Mouse (Mus musculus): Measurements from ENCODE around the gene Lima1. TPM values are rescaled to one million over a fixed set of nuclear protein-coding genes. Genes with fewer than 3 reads are reported as not detected.
"Not testable (repeated sequence)": the region's sequence is repeated elsewhere in the genome, so short reads cannot be mapped to it uniquely, and the experiment has no call there.

Gene Lima1
- total RNA-seq, 2 experiments from 2014 or later, result 8.2 to 10.7 TPM

GRCm38 (mm10) chr15:99846633-99847032 lies 28.6 kb downstream of the Lima1 start:
- intact Hi-C loops (cut with DNase I), result no loop called here
- DNase-seq (ENCODE audit: low spot score in 2 of 2), result no peak

DNA sequence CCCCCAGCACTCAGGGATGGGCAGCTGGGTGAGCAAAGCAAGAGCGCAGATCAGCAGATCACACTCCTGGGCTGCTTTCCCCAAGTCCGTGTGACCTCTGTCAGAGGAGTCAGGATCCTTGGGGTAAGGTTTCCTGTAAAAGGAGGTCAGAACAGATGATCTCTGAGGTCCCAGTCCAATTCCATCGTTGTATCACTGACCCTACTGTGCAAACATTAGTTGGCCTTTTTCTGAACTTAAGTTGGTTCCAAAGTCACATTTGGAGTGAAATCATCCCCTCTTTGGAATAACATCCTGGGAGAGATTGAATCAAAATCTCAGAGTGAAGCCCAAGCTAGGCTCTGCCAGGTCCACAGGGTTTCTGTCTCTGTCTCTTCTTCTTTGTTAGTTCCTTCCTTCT lies 31.4 kb downstream of the Lima1 start:
- intact Hi-C loops (cut with DNase I), result no loop called here
- DNase-seq (ENCODE audit: low spot score in 2 of 2), result no peak

GRCm38 (mm10) chr15:99839910-99840309 lies 35.3 kb downstream of the Lima1 start:
- DNase-seq (ENCODE audit: low spot score in 2 of 2), result no peak
- intact Hi-C loops (cut with DNase I), result loop anchor here (5.0 kb wide), 1 partner anchor 62 kb away; no protein-coding TSS in a partner anchor

- DNase-seq (ENCODE audit: low spot score in 2 of 2), result no peak
- intact Hi-C loops (cut with DNase I), result loop anchor here (5.0 kb wide), 1 partner anchor 63 kb away; no protein-coding TSS in a partner anchor
Observed at GRCm38 (mm10) chr15:99839165-99839840, 36.0 kb downstream of the Lima1 start.

DNA sequence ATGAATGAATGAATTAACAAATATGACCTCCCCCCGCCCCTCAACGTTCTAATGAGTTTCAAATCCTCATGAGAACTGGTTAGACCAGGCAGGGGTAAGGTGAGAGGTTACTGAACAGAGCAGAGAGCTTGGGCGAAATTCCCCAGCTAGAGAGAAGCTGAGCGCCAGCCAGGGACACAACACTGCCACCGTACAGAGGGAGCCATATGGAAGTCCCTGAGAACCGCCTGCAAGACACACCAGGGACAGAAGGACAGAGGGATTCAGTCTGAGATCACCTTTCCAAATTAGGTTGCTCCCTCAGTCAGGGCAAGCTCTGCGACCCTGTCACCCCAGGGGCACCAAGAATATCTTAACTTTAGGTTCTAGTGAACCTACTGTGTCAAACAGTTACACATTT lies 37.7 kb downstream of the Lima1 start:
- intact Hi-C loops (cut with DNase I), result loop anchor here (5.0 kb wide), 1 partner anchor 65 kb away; no protein-coding TSS in a partner anchor

DNA sequence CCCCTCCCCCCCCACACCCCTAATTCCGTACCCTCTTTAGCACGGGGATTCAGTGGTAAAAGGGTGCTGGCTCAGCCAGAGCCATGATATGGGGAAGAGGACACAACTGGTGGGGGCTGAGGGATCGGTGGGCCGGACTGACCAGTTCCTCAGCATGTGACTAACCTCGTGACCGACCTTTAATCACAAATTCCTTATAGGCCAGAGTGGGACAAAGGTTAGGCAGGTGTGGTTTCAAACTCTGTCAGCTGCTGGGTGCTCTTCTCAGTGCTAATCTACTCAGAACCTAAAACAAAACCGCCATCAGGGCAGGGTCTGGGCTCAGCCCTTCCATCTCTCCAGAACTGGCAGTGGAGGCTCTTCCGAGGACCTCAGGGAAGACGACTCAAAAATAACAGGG lies 40.1 kb downstream of the Lima1 start:
- intact Hi-C loops (cut with DNase I), result loop anchor here (5.0 kb wide), 1 partner anchor 67 kb away; no protein-coding TSS in a partner anchor
- no peak for DNase-seq (ENCODE audit: low spot score in 2 of 2)

More for the DNA sequence above, 37.7 kb downstream of the Lima1 start:
- DNase-seq (ENCODE audit: low spot score in 2 of 2), result no peak

- no peak for DNase-seq (ENCODE audit: low spot score in 2 of 2)
- intact Hi-C loops (cut with DNase I), result loop anchor here (5.0 kb wide), 1 partner anchor 68 kb away; no protein-coding TSS in a partner anchor
Observed at GRCm38 (mm10) chr15:99834681-99835080, 40.6 kb downstream of the Lima1 start.

GRCm38 (mm10) chr15:99833648-99834454 lies 41.4 kb downstream of the Lima1 start:
- intact Hi-C loops (cut with DNase I), result no loop called here

GRCm38 (mm10) chr15:99831535-99831934 lies 43.7 kb downstream of the Lima1 start:
- DNase-seq (ENCODE audit: low spot score in 2 of 2), result no peak
- intact Hi-C loops (cut with DNase I), result no loop called here

More at GRCm38 (mm10) chr15:99833648-99834454, 41.4 kb downstream of the Lima1 start:
- no peak for DNase-seq (ENCODE audit: low spot score in 2 of 2)

DNA sequence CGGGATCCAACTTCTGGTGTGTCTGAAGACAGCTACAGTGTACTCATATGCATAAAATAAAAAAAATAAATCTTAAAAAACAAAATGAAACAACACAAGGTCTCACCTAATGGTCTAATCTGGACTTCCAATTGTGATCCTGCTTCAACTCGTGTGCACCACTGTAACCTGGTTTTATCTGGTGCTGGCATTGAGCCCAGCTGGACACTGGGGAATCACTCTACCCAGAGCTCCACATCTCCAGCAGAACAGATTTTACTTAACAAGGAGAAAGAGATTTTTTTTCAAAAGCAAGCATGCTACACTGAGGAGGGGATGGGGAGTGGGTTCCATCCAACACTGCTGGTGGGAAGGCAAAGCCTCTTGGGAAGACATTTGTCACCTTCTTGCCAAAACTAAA lies 47.2 kb downstream of the Lima1 start:
- intact Hi-C loops (cut with DNase I), result no loop called here
- no peak for DNase-seq (ENCODE audit: low spot score in 2 of 2)

DNA sequence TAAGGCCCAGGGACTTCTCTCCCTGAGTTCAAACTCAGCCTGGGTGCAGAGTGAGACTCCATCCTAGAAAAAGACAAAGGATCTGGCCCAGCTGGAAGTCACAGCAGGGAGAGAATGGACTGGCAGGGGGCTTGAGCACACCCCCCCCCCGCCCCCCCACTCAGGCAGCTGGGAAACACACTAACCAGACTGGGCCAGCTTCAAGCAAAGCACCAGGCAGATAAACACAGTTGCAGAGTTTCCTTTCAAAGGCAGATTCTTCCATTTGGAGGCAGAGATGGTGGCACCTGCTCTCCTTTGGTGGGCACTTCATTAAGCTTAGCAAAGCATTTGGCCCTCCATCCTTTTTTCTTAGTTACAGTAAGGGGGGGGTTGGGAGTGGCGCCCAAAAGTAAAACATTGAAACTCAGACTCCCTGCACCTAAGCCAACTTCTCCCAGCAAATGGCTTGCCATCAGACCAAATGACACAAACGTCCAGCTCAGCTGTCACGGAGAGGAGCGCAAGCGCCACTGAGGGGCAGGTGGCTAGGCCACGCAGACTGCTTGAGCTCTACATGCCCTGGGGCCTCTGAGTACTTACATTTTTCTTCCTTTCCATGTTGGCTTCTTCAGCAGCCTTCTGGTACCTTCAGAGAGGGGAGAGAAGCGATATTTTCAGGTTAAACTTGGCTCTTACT lies 48.9 kb downstream of the Lima1 start:
- DNase-seq (ENCODE audit: low spot score in 2 of 2), result no peak
- intact Hi-C loops (cut with DNase I), result no loop called here

- DNase-seq (ENCODE audit: low spot score in 2 of 2), result no peak
- intact Hi-C loops (cut with DNase I), result no loop called here
Observed at GRCm38 (mm10) chr15:99825211-99825610, 50.0 kb downstream of the Lima1 start.

DNA sequence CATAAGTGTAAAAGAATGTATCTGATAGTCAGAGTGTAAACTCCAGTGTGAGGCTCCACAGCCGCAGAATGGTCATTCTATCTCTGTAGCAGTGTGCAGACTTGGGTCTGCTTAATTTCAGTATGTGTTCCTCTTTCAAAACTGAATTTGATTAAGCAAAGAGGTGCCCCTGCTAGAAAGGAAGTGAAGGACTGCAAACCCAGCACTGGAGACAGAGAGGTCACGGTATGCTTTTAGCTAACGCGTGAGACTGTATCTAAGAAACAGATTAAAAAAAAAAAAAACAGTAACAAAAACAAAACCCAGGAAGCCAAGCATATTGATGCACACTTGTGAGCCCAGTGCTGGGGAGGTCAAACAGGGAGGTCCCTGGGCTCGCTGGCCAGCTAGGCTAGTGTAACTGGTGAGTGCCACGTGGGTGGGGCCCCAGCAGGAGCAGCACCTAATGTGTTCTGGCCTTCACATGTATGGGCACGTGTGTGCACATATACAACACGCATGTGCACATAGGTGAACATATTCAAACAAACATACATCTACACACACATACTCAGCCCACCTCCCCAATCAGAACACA lies 51.8 kb downstream of the Lima1 start:
- DNase-seq (ENCODE audit: low spot score in 2 of 2), result no peak
- intact Hi-C loops (cut with DNase I), result no loop called here

GRCm38 (mm10) chr15:99822501-99822900 lies 52.8 kb downstream of the Lima1 start:
- DNase-seq (ENCODE audit: low spot score in 2 of 2); intact Hi-C loops (cut with DNase I): not testable (repeated sequence)

DNA sequence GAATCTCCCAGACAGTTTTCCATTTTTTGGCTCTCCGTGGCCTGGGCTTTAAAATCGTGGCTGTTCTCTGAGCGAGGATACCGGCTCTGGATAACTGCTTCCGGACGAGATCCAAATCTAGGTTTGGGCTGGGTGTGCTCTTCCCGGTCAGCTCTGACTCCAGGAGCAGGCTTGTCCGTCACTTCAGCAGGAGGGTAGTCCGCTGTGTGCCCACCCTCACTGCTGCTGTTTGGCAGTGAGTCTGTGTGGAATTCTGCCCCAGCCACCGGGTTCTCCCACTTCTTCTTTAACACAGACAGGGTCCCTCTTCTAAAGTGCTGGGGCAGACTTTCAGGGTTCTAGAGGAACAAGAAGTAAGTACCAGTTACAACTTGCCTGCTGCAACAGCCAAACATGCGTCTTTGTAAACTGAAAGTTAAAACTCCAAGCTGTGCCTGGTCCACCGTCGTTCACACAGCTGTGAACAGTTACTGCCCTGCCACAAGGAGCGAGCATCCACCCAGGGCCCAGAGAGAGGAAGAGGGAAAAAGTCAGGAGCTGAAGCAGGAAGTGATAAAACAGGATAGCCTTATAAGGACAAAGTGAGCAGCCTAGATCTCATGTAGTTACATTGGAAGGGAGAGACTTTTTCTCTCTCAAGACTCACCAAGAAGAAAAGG lies 55.5 kb downstream of the Lima1 start:
- DNase-seq (ENCODE audit: low spot score in 2 of 2), result no peak
- intact Hi-C loops (cut with DNase I), result loop anchor here (5.0 kb wide), 1 partner anchor 38 kb away; no protein-coding TSS in a partner anchor

- DNase-seq (ENCODE audit: low spot score in 2 of 2), result no peak
- intact Hi-C loops (cut with DNase I), result loop anchor here (5.0 kb wide), 1 partner anchor 38 kb away; no protein-coding TSS in a partner anchor
Observed at GRCm38 (mm10) chr15:99819109-99819440, 56.2 kb downstream of the Lima1 start.

DNA sequence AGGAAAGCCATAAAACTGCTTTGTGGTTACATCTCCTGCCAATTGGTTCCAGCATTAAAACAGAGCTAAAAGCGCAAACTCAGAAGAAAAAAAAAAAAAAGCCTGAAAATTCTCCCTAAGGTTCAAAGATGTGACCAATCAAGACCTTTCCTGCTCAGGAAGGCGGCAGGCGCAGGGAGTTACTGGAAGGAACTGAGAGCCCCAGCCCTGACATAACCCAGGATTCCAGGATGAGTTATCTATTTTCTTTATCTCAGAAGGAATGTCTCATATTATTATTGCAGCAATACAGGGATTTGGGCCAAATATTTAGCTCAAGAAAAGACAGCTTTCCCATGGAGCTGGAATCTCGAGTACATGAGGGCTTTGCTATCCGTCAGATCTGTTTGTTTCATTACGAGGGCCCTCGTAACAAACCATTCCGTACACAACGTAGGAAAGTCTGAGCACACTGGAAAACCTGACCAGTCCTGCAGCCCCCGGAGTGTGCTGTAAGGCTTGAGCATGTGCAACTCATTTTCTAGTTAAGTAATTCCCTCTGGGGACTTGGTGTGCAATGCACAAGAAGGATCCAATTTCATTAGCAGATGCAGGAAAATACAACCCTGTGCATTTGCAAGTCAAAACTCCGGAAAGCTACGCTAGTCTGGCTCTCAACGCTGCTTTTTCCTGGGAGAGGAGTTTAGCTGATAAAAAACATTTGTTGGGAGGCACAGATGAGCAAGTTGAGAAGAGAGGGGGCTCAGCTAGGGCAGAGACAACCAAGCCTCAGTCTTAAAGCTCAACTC lies 56.7 kb downstream of the Lima1 start:
- no peak for DNase-seq (ENCODE audit: low spot score in 2 of 2)
- intact Hi-C loops (cut with DNase I), result loop anchor here (5.0 kb wide), 1 partner anchor 39 kb away; no protein-coding TSS in a partner anchor
